Mouse (Mus musculus) kidney, postnatal 4 days (tissue): ENCODE results near the gene Vps16.

ENCODE experiments used
- DNase-seq, 2 experiments: peaks; one replicate each; pipeline ENCODE4 v3.0.0; 2021; ENCODE audit warnings: mixed read lengths in 2 of 2

Gene Vps16

GRCm38 (mm10) chr2:130423397-130424125 lies 578 bp upstream of the Vps16 start:
- DNase-seq, result peak; percentile 86 to 92

- DNase-seq, result peak in 1 of 2 experiments; percentile 9
These were observed 973 bp downstream of the Vps16 start for GRCm38 (mm10) chr2:130425112-130425511.

GRCm38 (mm10) chr2:130429851-130430250 lies 5.7 kb downstream of the Vps16 start:
- DNase-seq, result no peak

- no peak for DNase-seq
These were observed 6.3 kb downstream of the Vps16 start for GRCm38 (mm10) chr2:130430484-130430883.

GRCm38 (mm10) chr2:130432157-130432556 lies 8.0 kb downstream of the Vps16 start:
- DNase-seq, result no peak

GRCm38 (mm10) chr2:130433152-130433551 lies 9.0 kb downstream of the Vps16 start:
- DNase-seq, result peak in 1 of 2 experiments; percentile 56

GRCm38 (mm10) chr2:130436769-130437168 lies 12.6 kb downstream of the Vps16 start:
- no peak for DNase-seq

GRCm38 (mm10) chr2:130438861-130439260 lies 14.7 kb downstream of the Vps16 start:
- no peak for DNase-seq

- no peak for DNase-seq
These were observed 15.8 kb downstream of the Vps16 start for GRCm38 (mm10) chr2:130439840-130440480.

GRCm38 (mm10) chr2:130442162-130442561 lies 18.0 kb downstream of the Vps16 start:
- DNase-seq, result no peak

GRCm38 (mm10) chr2:130448449-130448848 lies 24.3 kb downstream of the Vps16 start:
- no peak for DNase-seq

GRCm38 (mm10) chr2:130449021-130449793 lies 25.1 kb downstream of the Vps16 start:
- peak in 1 of 2 experiments; percentile 23 for DNase-seq

GRCm38 (mm10) chr2:130449794-130450433 lies 25.8 kb downstream of the Vps16 start, which contains the start of gene Ptpra:
Gene Ptpra, plus strand, starts transcription at chr2:130450278.
- peak; percentile 93 to 95 for DNase-seq

- peak; percentile 77 to 86 for DNase-seq
These were observed 26.3 kb downstream of the Vps16 start for GRCm38 (mm10) chr2:130450434-130450796.

GRCm38 (mm10) chr2:130451086-130451726 lies 27.1 kb downstream of the Vps16 start:
- DNase-seq, result peak in 1 of 2 experiments; percentile 30

GRCm38 (mm10) chr2:130451727-130452090 lies 27.6 kb downstream of the Vps16 start:
- peak in 1 of 2 experiments; percentile 6 for DNase-seq

GRCm38 (mm10) chr2:130452266-130452665 lies 28.1 kb downstream of the Vps16 start:
- DNase-seq, result no peak

GRCm38 (mm10) chr2:130453421-130453820 lies 29.3 kb downstream of the Vps16 start:
- no peak for DNase-seq

GRCm38 (mm10) chr2:130454748-130455370 lies 30.7 kb downstream of the Vps16 start:
- DNase-seq, result no peak

GRCm38 (mm10) chr2:130457871-130458270 lies 33.7 kb downstream of the Vps16 start:
- DNase-seq, result no peak

GRCm38 (mm10) chr2:130459576-130459975 lies 35.4 kb downstream of the Vps16 start:
- no peak for DNase-seq
